Mouse (Mus musculus) heart, embryonic 15.5 days (tissue): ENCODE data around the gene Lbx2. TPM values are rescaled to one million over a fixed set of nuclear protein-coding genes. Genes with fewer than 3 reads are reported as not detected.

ENCODE experiments used
- ATAC-seq: fragments of 200-750 bp; cut with Nextera tagmentation; replicated peaks from 2 replicates; pipeline ENCODE4 v1.8.0; 2017; ENCODE audit warnings: low read depth, moderate TSS enrichment; ENCODE audit not compliant: insufficient number of reproducible peaks, insufficient read depth, low FRiP score
- H3K27ac ChIP-seq: fragments of 300-500 bp; sonication (generic); 2 replicates; pipeline ENCODE4 v1.5.1; 2015; ENCODE audit warnings: mild to moderate bottlenecking, inconsistent platforms
- H3K27me3 ChIP-seq: fragments of 300-500 bp; sonication (generic); 2 replicates; pipeline ENCODE4 v1.6.1; 2015; ENCODE audit warnings: inconsistent platforms
- H3K36me3 ChIP-seq: fragments of 300-500 bp; sonication (generic); 2 replicates; pipeline ENCODE4 v1.6.1; 2015; ENCODE audit warnings: mild to moderate bottlenecking, inconsistent platforms
- H3K4me1 ChIP-seq: fragments of 300-500 bp; sonication (generic); replicated peaks from 2 replicates; pipeline ENCODE4 v1.6.1; 2015; ENCODE audit warnings: inconsistent platforms
- H3K4me2 ChIP-seq: fragments of 300-500 bp; sonication (generic); 2 replicates; pipeline ENCODE4 v1.6.1; 2015; ENCODE audit warnings: inconsistent platforms, mild to moderate bottlenecking, moderate library complexity
- H3K4me3 ChIP-seq: fragments of 300-500 bp; sonication (generic); 2 replicates; pipeline ENCODE4 v1.5.1; 2015; ENCODE audit warnings: mild to moderate bottlenecking, inconsistent platforms
- H3K9ac ChIP-seq: fragments of 300-500 bp; sonication (generic); 2 replicates; pipeline ENCODE4 v1.6.1; 2015; ENCODE audit warnings: mild to moderate bottlenecking, inconsistent platforms
- H3K9me3 ChIP-seq: fragments of 300-500 bp; sonication (generic); replicated peaks from 2 replicates; pipeline ENCODE4 v1.6.1; 2016; ENCODE audit warnings: inconsistent platforms
- WGBS: fragments of 180-500 bp; shearing (Covaris S2); methylation state at CpG from one replicate; pipeline ENCODE4 v1.1.7; 2015; ENCODE audit warnings: mixed read lengths; 5-methylcytosine and 5-hydroxymethylcytosine counted together
- polyA plus RNA-seq: library from polyadenylated mRNA; unstranded; fragments of >200 nt; fragmentation: Nextera tagmentation; extraction: Ambion mirVana; gene quantifications from 2 replicates; pipeline ENCODE4 v1.2.1, GENCODE M21; 2015

Gene Lbx2
- polyA plus RNA-seq, 1 experiment from 2014 or later = 0.42 TPM

GRCm38 (mm10) chr6:83071220-83071619, 14.9 kb upstream of the Lbx2 start:
- WGBS = 3% methylated on average over 22 of the region's 24 CpGs
- Histone ChIP-seq H3K4me1 (peaks cover 30% of the 10 kb centered on the region), H3K4me2 (no peak overlapping the region), H3K9me3 (no peaks in the 10 kb centered on the region), H3K4me3 (peak overlapping the region; percentile 10; the same call in 1 of the 2 replicates), H3K27ac (no peak overlapping the region), H3K9ac (no peak overlapping the region), H3K27me3 (peaks cover 99% of the 10 kb centered on the region), H3K36me3 (no peaks in the 10 kb centered on the region)
- peak; percentile 61; the same call in 1 of the 2 replicates for ATAC-seq

- no peaks in the 10 kb centered on the region for H3K9me3 ChIP-seq
- H3K4me1 ChIP-seq = peaks cover 26% of the 10 kb centered on the region
- no peak overlapping the region for H3K9ac ChIP-seq
- H3K27me3 ChIP-seq = peaks cover 74% of the 10 kb centered on the region
- no peaks in the 10 kb centered on the region for H3K36me3 ChIP-seq
- H3K4me2 ChIP-seq = no peak overlapping the region
- H3K27ac ChIP-seq = no peak overlapping the region
- WGBS = 8% methylated on average over 2 of the region's 2 CpGs
- H3K4me3 ChIP-seq = no peak overlapping the region
- ATAC-seq = no peak
These were observed 11.2 kb upstream of the Lbx2 start for GRCm38 (mm10) chr6:83074979-83075378.

- H3K27ac ChIP-seq = peak within 1 kb of the TSS; percentile 86
- H3K4me2 ChIP-seq = peak within 1 kb of the TSS; percentile 99
- WGBS = 1% methylated on average over 54 of the region's 54 CpGs
- H3K9me3 ChIP-seq = no peaks in the 10 kb centered on the region
- peak; percentile 53 for ATAC-seq
- peaks cover 13% of the 10 kb centered on the region for H3K4me1 ChIP-seq
- H3K9ac ChIP-seq = peak within 1 kb of the TSS; percentile 83
- peaks cover 14% of the 10 kb centered on the region for H3K36me3 ChIP-seq
- H3K4me3 ChIP-seq = peak within 1 kb of the TSS; percentile 84
- peaks cover 56% of the 10 kb centered on the region for H3K27me3 ChIP-seq
These were observed 8.4 kb upstream of the Lbx2 start, which contains the start of gene Pcgf1 for GRCm38 (mm10) chr6:83077630-83078323. Pcgf1 (plus strand) TSS chr6:83077869.

- H3K9ac ChIP-seq = peak overlapping the region; percentile 83
- peaks cover 13% of the 10 kb centered on the region for H3K4me1 ChIP-seq
- no peaks in the 10 kb centered on the region for H3K9me3 ChIP-seq
- H3K4me3 ChIP-seq = peak overlapping the region; percentile 84
- H3K4me2 ChIP-seq = peak overlapping the region; percentile 99
- under 1% methylated on average over 46 of the region's 46 CpGs for WGBS
- peaks cover 14% of the 10 kb centered on the region for H3K36me3 ChIP-seq
- ATAC-seq = peak; percentile 92
- peak overlapping the region; percentile 86 for H3K27ac ChIP-seq
- H3K27me3 ChIP-seq = peaks cover 58% of the 10 kb centered on the region
These were observed 7.8 kb upstream of the Lbx2 start for GRCm38 (mm10) chr6:83078324-83078858.

GRCm38 (mm10) chr6:83080210-83080609, 6.0 kb upstream of the Lbx2 start:
- Histone ChIP-seq H3K27me3 (peaks cover 58% of the 10 kb centered on the region), H3K4me2 (no peak overlapping the region), H3K27ac (no peak overlapping the region), H3K4me1 (peaks cover 13% of the 10 kb centered on the region), H3K36me3 (peaks cover 14% of the 10 kb centered on the region), H3K9me3 (no peaks in the 10 kb centered on the region), H3K9ac (no peak overlapping the region), H3K4me3 (no peak overlapping the region)
- WGBS = 92% methylated on average over 5 of the region's 5 CpGs
- ATAC-seq = no peak

GRCm38 (mm10) chr6:83083497-83083896, 2.7 kb upstream of the Lbx2 start:
- Histone ChIP-seq H3K4me2 (no peak overlapping the region), H3K27me3 (peaks cover 66% of the 10 kb centered on the region), H3K9me3 (no peaks in the 10 kb centered on the region), H3K36me3 (peaks cover 14% of the 10 kb centered on the region), H3K4me1 (peaks cover 29% of the 10 kb centered on the region), H3K27ac (no peak overlapping the region), H3K9ac (no peak overlapping the region), H3K4me3 (no peak overlapping the region)
- ATAC-seq = no peak
- WGBS = 23% methylated on average over 5 of the region's 5 CpGs

GRCm38 (mm10) chr6:83084477-83084876, 1.7 kb upstream of the Lbx2 start:
- WGBS = 15% methylated on average over 6 of the region's 6 CpGs
- no peak overlapping the region for H3K4me3 ChIP-seq

GRCm38 (mm10) chr6:83087205-83087925, 1.2 kb downstream of the Lbx2 start:
- no peak for ATAC-seq
- peaks cover 20% of the 10 kb centered on the region for H3K4me1 ChIP-seq

More at GRCm38 (mm10) chr6:83084477-83084876, 1.7 kb upstream of the Lbx2 start:
- Histone ChIP-seq H3K36me3 (peaks cover 14% of the 10 kb centered on the region), H3K9ac (no peak overlapping the region), H3K9me3 (no peaks in the 10 kb centered on the region), H3K4me2 (no peak overlapping the region), H3K27me3 (peaks cover 74% of the 10 kb centered on the region), H3K27ac (no peak overlapping the region), H3K4me1 (peaks cover 21% of the 10 kb centered on the region)
- no peak for ATAC-seq

GRCm38 (mm10) chr6:83087926-83088260, 1.7 kb downstream of the Lbx2 start:
- peaks cover 20% of the 10 kb centered on the region for H3K4me1 ChIP-seq
- ATAC-seq = no peak
- H3K4me3 ChIP-seq = peak overlapping the region; percentile 45
- WGBS = 14% methylated on average over 9 of the region's 9 CpGs
- H3K9me3 ChIP-seq = no peaks in the 10 kb centered on the region
- no peak overlapping the region for H3K9ac ChIP-seq
- peak overlapping the region; percentile 67 for H3K4me2 ChIP-seq
- peaks cover 79% of the 10 kb centered on the region for H3K27me3 ChIP-seq
- no peak overlapping the region for H3K27ac ChIP-seq
- no peaks in the 10 kb centered on the region for H3K36me3 ChIP-seq

More at GRCm38 (mm10) chr6:83087205-83087925, 1.2 kb downstream of the Lbx2 start:
- H3K27me3 ChIP-seq = peaks cover 79% of the 10 kb centered on the region
- peaks cover 2% of the 10 kb centered on the region for H3K36me3 ChIP-seq
- H3K9me3 ChIP-seq = no peaks in the 10 kb centered on the region
- H3K4me2 ChIP-seq = peak overlapping the region; percentile 67
- peak overlapping the region; percentile 45 for H3K4me3 ChIP-seq
- peak overlapping the region; percentile 47 for H3K9ac ChIP-seq
- WGBS = 2% methylated on average over 47 of the region's 47 CpGs
- no peak overlapping the region for H3K27ac ChIP-seq

- no peaks in the 10 kb centered on the region for H3K9me3 ChIP-seq
- peaks cover 36% of the 10 kb centered on the region for H3K27me3 ChIP-seq
- WGBS = 29% methylated on average over 6 of the region's 6 CpGs
- no peaks in the 10 kb centered on the region for H3K36me3 ChIP-seq
- H3K27ac ChIP-seq = peak overlapping the region; percentile 40; the same call in 1 of the 2 replicates
- peak; percentile 43; the same call in 1 of the 2 replicates for ATAC-seq
- H3K9ac ChIP-seq = no peak overlapping the region
- peaks cover 5% of the 10 kb centered on the region for H3K4me1 ChIP-seq
- H3K4me3 ChIP-seq = no peak overlapping the region
- H3K4me2 ChIP-seq = no peak overlapping the region
These were observed 6.4 kb downstream of the Lbx2 start for GRCm38 (mm10) chr6:83092416-83093127.

- Histone ChIP-seq H3K4me1 (no peaks in the 10 kb centered on the region), H3K4me3 (no peak overlapping the region), H3K36me3 (no peaks in the 10 kb centered on the region), H3K4me2 (no peak overlapping the region), H3K27me3 (peaks cover 18% of the 10 kb centered on the region), H3K9me3 (no peaks in the 10 kb centered on the region), H3K27ac (no peak overlapping the region), H3K9ac (no peak overlapping the region)
- 37% methylated on average over 6 of the region's 6 CpGs for WGBS
- ATAC-seq = no peak
These were observed 9.8 kb downstream of the Lbx2 start for GRCm38 (mm10) chr6:83095968-83096367.
